Mouse (Mus musculus) lung, postnatal 4 days (tissue): Measurements from ENCODE around the gene D930007J09Rik.

Experiments
- DNase-seq, 2 experiments: peaks; one replicate each; pipeline ENCODE4 v3.0.0; 2021

The D930007J09Rik gene

DNA sequence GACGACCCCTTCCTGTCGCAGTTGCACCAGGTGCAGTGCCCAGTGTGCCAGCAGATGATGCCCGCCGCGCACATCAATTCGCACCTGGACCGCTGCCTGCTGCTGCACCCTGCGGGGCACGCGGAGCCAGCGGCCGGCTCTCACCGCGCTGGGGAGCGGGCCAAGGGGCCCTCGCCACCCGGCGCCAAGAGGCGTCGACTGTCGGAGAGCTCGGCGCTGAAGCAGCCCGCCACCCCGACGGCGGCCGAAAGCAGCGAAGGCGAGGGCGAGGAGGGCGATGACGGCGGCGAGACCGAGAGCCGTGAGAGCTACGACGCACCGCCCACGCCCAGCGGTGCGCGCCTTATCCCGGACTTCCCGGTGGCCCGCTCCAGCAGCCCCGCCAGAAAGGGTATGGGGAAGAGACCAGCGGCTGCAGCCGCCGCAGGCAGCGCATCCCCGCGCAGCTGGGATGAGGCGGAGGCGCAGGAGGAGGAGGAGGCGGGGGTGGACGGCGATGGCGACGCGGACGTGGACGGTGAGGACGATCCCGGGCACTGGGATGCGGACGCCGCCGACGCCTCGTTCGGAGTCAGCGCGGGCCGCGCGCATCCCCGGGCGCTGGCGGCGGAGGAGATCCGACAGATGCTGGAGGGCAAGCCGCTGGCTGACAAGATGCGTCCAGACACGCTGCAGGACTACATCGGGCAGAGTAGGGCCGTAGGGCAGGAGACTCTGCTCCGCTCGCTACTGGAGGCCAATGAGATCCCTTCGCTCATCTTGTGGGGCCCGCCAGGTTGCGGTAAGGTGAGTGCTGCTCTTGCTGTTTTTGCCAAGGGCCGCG is at the start of gene D930007J09Rik:
Gene D930007J09Rik (minus strand): TSS at position 591 of the 823 bp plus-strand sequence.
- DNase-seq, result peak; percentile 60 to 67

- peak in 1 of 2 experiments; percentile 56 for DNase-seq
Observed at GRCm38 (mm10) chr13:32851967-32852366, 49.3 kb upstream of the D930007J09Rik start.

DNA sequence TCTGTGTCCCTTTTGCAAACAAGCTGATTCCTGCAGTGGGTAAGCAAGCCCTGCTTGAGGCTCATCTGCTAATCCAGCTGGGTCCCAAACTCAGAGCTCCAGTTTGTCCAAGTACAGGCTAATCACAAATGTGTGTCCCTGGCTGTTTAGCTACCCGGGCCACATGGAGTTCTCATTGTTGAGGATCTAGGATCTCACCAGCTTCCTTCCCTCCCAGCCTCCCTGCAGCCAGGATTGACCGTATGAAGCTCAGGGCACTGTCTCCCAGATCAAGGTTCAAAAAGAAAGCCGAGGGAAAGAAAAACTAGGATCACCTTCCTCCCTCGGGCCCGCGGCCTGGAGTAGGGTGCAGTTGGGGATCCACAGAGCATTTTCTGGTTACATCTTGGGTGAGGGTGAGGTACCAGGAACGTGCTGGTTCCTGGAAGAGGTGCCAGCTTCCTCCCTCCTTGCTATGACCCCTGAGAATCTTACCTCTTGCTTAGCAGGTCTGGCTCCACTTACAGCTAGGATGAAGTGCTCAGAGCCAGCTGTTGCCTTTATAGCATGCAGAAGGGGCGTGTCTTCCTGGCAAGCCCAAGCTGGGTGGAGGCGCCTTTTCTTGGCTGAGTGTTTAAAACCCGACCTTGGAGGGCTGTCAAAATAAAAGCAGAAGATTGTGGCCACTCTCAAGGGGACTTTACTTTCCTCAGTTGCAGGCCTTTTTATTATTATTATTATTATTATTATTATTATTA is 48.2 kb upstream of the D930007J09Rik start, which contains the start of gene Serpinb1a:
Gene Serpinb1a (minus strand): TSS at position 518 of the 737 bp plus-strand sequence.
- peak; percentile 76 to 77 for DNase-seq

GRCm38 (mm10) chr13:32850156-32850555 is 47.5 kb upstream of the D930007J09Rik start:
- DNase-seq, result no peak

GRCm38 (mm10) chr13:32849531-32850123 is 47.0 kb upstream of the D930007J09Rik start:
- DNase-seq, result no peak

DNA sequence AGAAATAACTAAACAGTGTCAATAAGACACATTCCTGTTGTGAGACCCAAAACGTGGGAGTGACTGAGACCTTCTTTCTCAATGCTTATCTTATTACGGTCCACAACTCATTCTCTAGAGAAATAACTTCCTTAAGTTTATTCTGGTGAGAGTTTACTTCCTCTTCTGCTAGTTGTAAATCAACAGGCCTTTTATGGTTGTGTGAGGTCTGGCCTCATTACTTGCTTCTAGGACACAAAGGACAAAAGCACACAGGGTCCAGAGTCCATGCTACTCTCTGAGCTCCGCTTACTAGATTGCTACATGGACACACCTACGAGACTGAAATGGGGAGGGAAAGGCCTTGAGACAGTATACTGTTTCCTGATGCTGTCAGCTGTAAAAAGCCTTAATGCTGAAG is 46.4 kb upstream of the D930007J09Rik start:
- DNase-seq, result no peak

GRCm38 (mm10) chr13:32846221-32846620 is 43.6 kb upstream of the D930007J09Rik start:
- no peak for DNase-seq

GRCm38 (mm10) chr13:32841349-32841748 is 38.7 kb upstream of the D930007J09Rik start:
- no peak for DNase-seq

DNA sequence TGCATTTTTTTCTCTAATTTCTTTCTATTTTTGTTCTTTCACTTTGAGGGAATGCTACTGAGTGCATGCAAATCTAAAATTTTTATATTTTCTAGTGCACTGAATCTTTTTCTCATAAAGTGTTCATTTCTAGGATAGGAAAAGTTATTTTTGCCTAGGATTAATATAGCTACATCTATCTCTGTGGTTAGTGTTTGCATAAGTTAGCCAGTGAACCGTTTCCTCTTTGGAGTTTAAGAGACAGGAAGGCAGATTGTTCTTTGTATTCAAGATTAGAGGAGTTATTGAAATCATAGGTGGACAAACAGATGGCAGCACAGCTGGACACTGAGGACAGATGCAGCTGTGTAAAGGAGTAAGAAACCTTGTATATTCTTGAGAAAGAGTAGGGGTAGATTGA is 36.7 kb upstream of the D930007J09Rik start:
- no peak for DNase-seq

DNA sequence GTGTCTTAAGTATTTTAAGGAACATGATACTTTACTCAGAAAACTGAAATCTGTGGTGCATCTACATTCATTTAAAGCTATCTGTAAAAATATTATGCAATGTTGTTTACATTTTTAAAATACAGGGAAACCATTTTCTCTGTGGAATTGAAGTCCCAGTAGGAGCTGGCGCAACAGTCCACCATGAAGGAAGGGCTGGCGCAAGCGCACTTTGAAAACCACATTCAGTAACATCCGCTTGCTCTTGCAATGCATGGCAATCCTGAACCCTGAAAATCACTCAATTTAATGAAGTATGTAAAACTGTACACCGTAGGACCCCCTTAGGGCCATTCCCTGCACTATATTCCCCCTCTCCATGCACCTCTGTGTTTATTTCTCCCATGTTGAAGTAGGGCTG is 31.9 kb upstream of the D930007J09Rik start:
- peak; percentile 21 to 29 for DNase-seq

DNA sequence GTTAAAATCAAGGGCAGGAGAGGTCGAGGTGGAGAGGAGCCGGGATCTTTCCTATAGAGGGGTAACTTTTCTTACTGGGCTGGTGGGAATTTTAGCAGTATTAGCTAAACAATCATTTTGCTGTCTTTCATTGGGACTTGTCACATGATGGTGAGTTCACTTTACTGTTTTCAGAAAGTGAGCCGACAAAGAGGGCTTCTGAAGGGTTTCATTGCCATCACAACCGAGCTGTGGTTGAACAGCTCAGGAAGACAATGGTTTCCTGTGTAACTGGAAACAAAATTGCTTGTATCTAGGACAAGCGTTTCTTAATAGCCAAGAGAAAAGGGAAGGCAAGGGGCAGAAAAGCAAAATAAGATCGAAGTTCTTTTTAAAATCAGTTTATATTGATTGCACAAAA is 30.6 kb upstream of the D930007J09Rik start:
- no peak for DNase-seq

DNA sequence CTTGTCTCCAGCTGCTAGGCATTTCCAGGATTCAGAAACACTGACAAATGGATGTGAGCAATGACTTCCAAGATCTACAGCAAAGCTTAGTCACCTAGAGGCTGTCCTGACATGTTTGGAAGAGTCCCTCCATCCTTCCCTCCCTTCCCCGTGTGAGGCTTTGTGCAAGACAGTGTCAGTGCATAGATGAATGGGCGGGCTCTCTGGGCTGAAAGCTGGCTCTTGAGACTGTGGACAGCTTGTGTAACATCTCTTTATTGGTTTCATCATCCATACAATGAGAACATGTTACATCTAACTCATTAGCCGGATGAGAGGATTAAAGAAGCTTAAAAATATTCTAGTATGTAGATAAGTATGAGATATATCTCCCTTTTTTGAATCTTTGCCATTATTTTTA is 30.1 kb upstream of the D930007J09Rik start:
- peak; percentile 19 to 28 for DNase-seq

GRCm38 (mm10) chr13:32831505-32832273 is 29.0 kb upstream of the D930007J09Rik start:
- peak; percentile 11 to 18 for DNase-seq

GRCm38 (mm10) chr13:32828886-32829285 is 26.2 kb upstream of the D930007J09Rik start:
- DNase-seq, result no peak

- peak; percentile 39 to 70 for DNase-seq
Observed at GRCm38 (mm10) chr13:32827951-32828350, 25.3 kb upstream of the D930007J09Rik start.

GRCm38 (mm10) chr13:32827111-32827822 is 24.6 kb upstream of the D930007J09Rik start:
- no peak for DNase-seq

DNA sequence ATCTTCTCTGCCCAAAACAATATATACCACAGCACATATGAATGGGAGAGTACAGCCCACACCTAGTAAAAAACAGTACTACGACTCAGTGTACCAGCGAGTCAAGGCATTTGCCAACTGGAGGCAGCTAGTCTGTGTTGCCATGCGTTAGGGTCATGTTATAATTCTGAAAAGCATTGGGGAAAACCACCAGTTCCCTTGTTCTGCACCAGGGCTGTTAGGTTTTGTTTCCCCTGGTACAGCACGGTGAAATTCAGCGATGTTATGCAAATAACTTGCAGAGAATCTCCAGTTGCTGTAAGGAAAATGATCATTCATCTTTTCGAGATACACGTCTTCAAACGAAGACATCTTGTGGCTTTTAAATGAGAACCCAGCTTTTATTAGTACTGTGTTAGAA is 22.9 kb upstream of the D930007J09Rik start:
- DNase-seq, result no peak

DNA sequence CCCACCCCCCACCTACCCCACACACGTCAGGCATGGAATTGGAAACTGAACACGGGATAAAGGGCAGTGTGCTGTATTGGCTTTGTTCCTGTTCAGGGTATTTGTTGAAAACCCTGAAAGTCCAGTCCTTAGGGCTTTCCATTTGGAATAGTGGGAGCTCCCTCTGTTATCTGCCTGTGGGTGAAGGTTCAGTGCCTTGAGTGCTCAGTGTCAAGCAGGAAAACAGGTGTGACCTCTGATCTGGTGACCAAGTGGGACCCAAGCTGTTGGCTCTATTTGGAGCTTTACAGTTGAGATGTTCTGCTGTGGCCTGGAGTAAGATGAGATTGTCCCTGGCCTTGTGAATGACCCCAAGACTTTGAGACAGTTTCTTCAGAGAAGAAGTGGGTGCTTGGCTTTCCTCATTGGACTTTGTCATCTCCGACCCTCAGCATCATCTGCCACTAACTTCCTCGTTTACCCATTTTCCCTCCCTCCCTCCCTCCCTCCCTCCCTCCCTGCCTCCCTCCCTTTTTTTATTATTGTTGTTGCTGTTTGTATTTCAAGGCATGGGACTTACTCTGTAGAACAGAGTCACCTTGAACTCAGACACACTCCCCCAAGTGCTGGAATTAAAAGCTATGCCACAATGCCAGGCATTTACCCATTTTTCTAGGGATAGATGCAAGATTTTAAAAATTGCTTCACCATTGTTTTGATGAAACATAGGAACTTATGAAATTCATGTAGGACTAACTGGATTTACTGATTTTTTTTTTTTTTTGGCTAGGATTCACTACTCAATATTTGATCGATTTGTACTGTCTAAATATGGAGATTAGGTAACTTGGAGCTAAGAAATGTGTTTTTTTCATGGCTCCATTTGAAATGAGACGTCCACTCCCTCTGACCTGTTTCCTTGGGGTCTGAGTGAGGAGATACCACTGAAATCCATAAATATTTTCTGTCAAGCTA is 22.0 kb upstream of the D930007J09Rik start:
- DNase-seq, result no peak

GRCm38 (mm10) chr13:32823126-32823525 is 20.5 kb upstream of the D930007J09Rik start:
- DNase-seq, result no peak

DNA sequence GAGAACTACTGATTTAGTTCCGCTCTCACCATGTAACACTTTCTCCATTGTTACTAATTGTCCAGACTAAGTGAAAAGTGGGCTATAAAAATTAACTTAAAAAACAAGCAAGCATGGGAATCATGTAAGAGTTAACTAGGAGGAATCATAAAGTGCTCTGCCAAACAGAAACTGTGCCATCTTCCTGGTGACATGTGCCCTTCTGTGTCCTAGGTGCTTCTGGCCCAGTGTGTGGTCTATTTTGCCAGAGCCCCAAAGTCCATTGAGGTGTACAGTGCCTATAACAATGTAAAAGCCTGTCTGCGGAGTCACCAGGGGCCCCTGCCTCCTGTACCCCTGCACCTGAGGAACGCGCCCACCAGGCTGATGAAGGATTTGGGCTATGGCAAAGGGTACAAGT is 19.0 kb upstream of the D930007J09Rik start:
- peak in 1 of 2 experiments; percentile 20 for DNase-seq

GRCm38 (mm10) chr13:32819926-32820325 is 17.3 kb upstream of the D930007J09Rik start:
- no peak for DNase-seq
